Mouse (Mus musculus): ENCODE results near the gene Tmem62. TPM values are rescaled to one million over a fixed set of nuclear protein-coding genes. Genes with fewer than 3 reads are reported as not detected.
"Not testable (repeated sequence)": the region's sequence is repeated elsewhere in the genome, so short reads cannot be mapped to it uniquely, and the experiment has no call there.

The Tmem62 gene
- polyA plus RNA-seq, 1 experiment from 2014 or later, result 4.6 TPM

GRCm38 (mm10) chr2:120965486-120965885 is 11.3 kb upstream of the Tmem62 start:
- H3K4me2 ChIP-seq (ENCODE audit: low read length), result no peak overlapping the region
- no peak for ATAC-seq (replicated peaks; ENCODE audit: low FRiP score, low TSS enrichment, low read depth)
- no peak overlapping the region for H3K9ac ChIP-seq (ENCODE audit: low read length)
- no peaks in the 10 kb centered on the region for H3K9me3 ChIP-seq (ENCODE audit: control insufficient read depth, low read length)
- H3K36me3 ChIP-seq (ENCODE audit: control insufficient read depth, insufficient read depth, low read length), result no peaks in the 10 kb centered on the region; the same call in 1 of the 2 replicates
- WGBS, result 91% methylated on average over 3 of the region's 3 CpGs
- no peak overlapping the region for H3K27ac ChIP-seq (ENCODE audit: low read depth)
- H3K4me3 ChIP-seq (ENCODE audit: low read depth, low read length), result no peak overlapping the region
- no peak for DNase-seq (ENCODE audit: low spot score)
- no peaks in the 10 kb centered on the region for H3K27me3 ChIP-seq (replicated peaks; ENCODE audit: control insufficient read depth, insufficient read depth, low read length)
- 0 out of 2 replicates have a peak, but pooled peaks cover 5% of the 10 kb centered on the region for H3K4me1 ChIP-seq (replicated peaks; ENCODE audit: control insufficient read depth, insufficient read depth, low read length)

GRCm38 (mm10) chr2:120970045-120970539 is 6.7 kb upstream of the Tmem62 start:
- Histone ChIP-seq H3K36me3 (ENCODE audit: control insufficient read depth, insufficient read depth, low read length) (no peaks in the 10 kb centered on the region), H3K9me3 (ENCODE audit: control insufficient read depth, low read length) (no peaks in the 10 kb centered on the region)

DNA sequence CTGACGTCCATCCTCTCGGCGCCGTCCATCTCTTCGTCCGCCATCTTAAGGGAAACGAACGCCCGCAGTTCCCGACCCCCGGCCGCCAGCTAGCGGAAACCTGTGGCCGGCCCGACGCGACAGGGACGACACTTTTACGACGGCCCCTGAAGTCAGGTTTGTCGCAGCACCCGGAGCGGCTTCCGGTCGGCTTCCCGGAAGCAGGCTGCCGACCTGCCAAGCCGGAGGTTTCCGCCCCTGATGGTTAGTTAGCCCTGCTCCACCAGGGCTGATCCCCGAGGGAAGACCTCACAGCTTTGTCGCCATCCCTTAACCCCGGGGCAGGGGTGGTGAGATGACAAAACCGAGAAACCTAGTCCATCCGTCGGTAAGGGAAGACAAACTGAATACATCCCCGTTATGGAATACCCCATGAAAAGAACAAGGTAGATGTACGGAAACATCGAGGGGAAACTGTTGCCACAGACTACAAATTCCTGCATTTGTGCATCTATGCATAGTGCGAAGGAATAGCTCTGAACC is 6.2 kb upstream of the Tmem62 start, which contains the start of gene Ubr1:
TSS of gene Ubr1 (minus strand) at position 157 of the 522 bp plus-strand sequence.
- H3K4me3 ChIP-seq (ENCODE audit: low read depth, low read length), result peak within 1 kb of the TSS; percentile 75
- WGBS, result under 1% methylated on average over 39 of the region's 39 CpGs
- peak within 1 kb of the TSS; percentile 62 for H3K27ac ChIP-seq (ENCODE audit: low read depth)
- no peaks in the 10 kb centered on the region for H3K9me3 ChIP-seq (ENCODE audit: control insufficient read depth, low read length)
- H3K9ac ChIP-seq (ENCODE audit: low read length), result peak within 1 kb of the TSS; percentile 81
- 0 out of 2 replicates have a peak, but pooled peaks cover 7% of the 10 kb centered on the region for H3K4me1 ChIP-seq (replicated peaks; ENCODE audit: control insufficient read depth, insufficient read depth, low read length)
- 0 out of 2 replicates have a peak, but pooled peaks cover 4% of the 10 kb centered on the region for H3K27me3 ChIP-seq (replicated peaks; ENCODE audit: control insufficient read depth, insufficient read depth, low read length)
- DNase-seq (ENCODE audit: low spot score) (peak; percentile 88), ATAC-seq (replicated peaks; ENCODE audit: low FRiP score, low TSS enrichment, low read depth) (peak; percentile 83)
- H3K36me3 ChIP-seq (ENCODE audit: control insufficient read depth, insufficient read depth, low read length), result no peaks in the 10 kb centered on the region
- peak within 1 kb of the TSS; percentile 67 for H3K4me2 ChIP-seq (ENCODE audit: low read length)

More at GRCm38 (mm10) chr2:120970045-120970539, 6.7 kb upstream of the Tmem62 start:
- Histone ChIP-seq H3K27ac (ENCODE audit: low read depth) (peak overlapping the region; percentile 62), H3K4me1 (replicated peaks; ENCODE audit: control insufficient read depth, insufficient read depth, low read length) (0 out of 2 replicates have a peak, but pooled peaks cover 7% of the 10 kb centered on the region), H3K27me3 (replicated peaks; ENCODE audit: control insufficient read depth, insufficient read depth, low read length) (0 out of 2 replicates have a peak, but pooled peaks cover 4% of the 10 kb centered on the region), H3K4me3 (ENCODE audit: low read depth, low read length) (peak overlapping the region; percentile 75), H3K4me2 (ENCODE audit: low read length) (peak overlapping the region; percentile 67), H3K9ac (ENCODE audit: low read length) (peak overlapping the region; percentile 81)
- ATAC-seq (replicated peaks; ENCODE audit: low FRiP score, low TSS enrichment, low read depth) (peak; percentile 59), DNase-seq (ENCODE audit: low spot score) (no peak)
- WGBS, result under 1% methylated on average over 23 of the region's 23 CpGs

DNA sequence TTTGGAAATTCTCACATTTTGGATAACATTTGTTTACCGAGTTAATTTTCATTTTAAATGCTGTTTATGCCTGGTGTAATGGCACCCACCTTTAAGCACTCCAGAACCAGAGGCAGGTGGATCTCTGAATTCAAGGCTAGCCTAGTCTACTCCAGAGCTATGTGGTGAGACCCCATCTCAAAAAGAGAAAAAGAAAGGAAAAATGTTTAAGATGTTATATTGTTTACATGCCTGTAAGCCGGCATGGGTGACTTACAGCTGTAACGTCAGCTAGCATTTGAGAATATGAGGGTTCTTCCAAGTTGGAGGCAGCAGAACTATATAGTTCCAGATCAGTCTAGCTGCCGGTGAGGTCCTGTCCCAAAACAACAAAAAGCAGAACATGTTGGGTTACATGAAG is 5.1 kb upstream of the Tmem62 start:
- Histone ChIP-seq H3K4me2 (ENCODE audit: low read length) (no peak overlapping the region), H3K27me3 (replicated peaks; ENCODE audit: control insufficient read depth, insufficient read depth, low read length) (0 out of 2 replicates have a peak, but pooled peaks cover 4% of the 10 kb centered on the region), H3K27ac (ENCODE audit: low read depth) (no peak overlapping the region), H3K9ac (ENCODE audit: low read length) (no peak overlapping the region), H3K9me3 (ENCODE audit: control insufficient read depth, low read length) (no peaks in the 10 kb centered on the region), H3K4me3 (ENCODE audit: low read depth, low read length) (no peak overlapping the region), H3K4me1 (replicated peaks; ENCODE audit: control insufficient read depth, insufficient read depth, low read length) (0 out of 2 replicates have a peak, but pooled peaks cover 7% of the 10 kb centered on the region), H3K36me3 (ENCODE audit: control insufficient read depth, insufficient read depth, low read length) (no peaks in the 10 kb centered on the region)
- WGBS, result 82% methylated on average over 4 of the region's 4 CpGs
- DNase-seq (ENCODE audit: low spot score), result no peak
- no peak for ATAC-seq (replicated peaks; ENCODE audit: low FRiP score, low TSS enrichment, low read depth)

GRCm38 (mm10) chr2:120972257-120972656 is 4.6 kb upstream of the Tmem62 start:
- 95% methylated on average over 8 of the region's 8 CpGs for WGBS
- H3K9ac ChIP-seq (ENCODE audit: low read length); H3K9me3 ChIP-seq (ENCODE audit: control insufficient read depth, low read length); H3K4me3 ChIP-seq (ENCODE audit: low read depth, low read length); H3K4me1 ChIP-seq (replicated peaks; ENCODE audit: control insufficient read depth, insufficient read depth, low read length); ATAC-seq (replicated peaks; ENCODE audit: low FRiP score, low TSS enrichment, low read depth); H3K27me3 ChIP-seq (replicated peaks; ENCODE audit: control insufficient read depth, insufficient read depth, low read length); H3K27ac ChIP-seq (ENCODE audit: low read depth); DNase-seq (ENCODE audit: low spot score); H3K36me3 ChIP-seq (ENCODE audit: control insufficient read depth, insufficient read depth, low read length); H3K4me2 ChIP-seq (ENCODE audit: low read length): not testable (repeated sequence)

- H3K4me3 ChIP-seq (ENCODE audit: low read depth, low read length), result no peak overlapping the region
- 0 out of 2 replicates have a peak, but pooled peaks cover 7% of the 10 kb centered on the region for H3K4me1 ChIP-seq (replicated peaks; ENCODE audit: control insufficient read depth, insufficient read depth, low read length)
- no peak overlapping the region for H3K27ac ChIP-seq (ENCODE audit: low read depth)
- ATAC-seq (replicated peaks; ENCODE audit: low FRiP score, low TSS enrichment, low read depth) (no peak), DNase-seq (ENCODE audit: low spot score) (no peak)
- no peaks in the 10 kb centered on the region for H3K36me3 ChIP-seq (ENCODE audit: control insufficient read depth, insufficient read depth, low read length)
- no peak overlapping the region for H3K9ac ChIP-seq (ENCODE audit: low read length)
- WGBS, result 19% methylated on average over 5 of the region's 5 CpGs
- H3K4me2 ChIP-seq (ENCODE audit: low read length), result no peak overlapping the region
- 0 out of 2 replicates have a peak, but pooled peaks cover 4% of the 10 kb centered on the region for H3K27me3 ChIP-seq (replicated peaks; ENCODE audit: control insufficient read depth, insufficient read depth, low read length)
- H3K9me3 ChIP-seq (ENCODE audit: control insufficient read depth, low read length), result no peaks in the 10 kb centered on the region
Measured at GRCm38 (mm10) chr2:120972964-120973363, 3.9 kb upstream of the Tmem62 start.

GRCm38 (mm10) chr2:120976308-120976707 is 509 bp upstream of the Tmem62 start:
- no peaks in the 10 kb centered on the region for H3K4me1 ChIP-seq (replicated peaks; ENCODE audit: control insufficient read depth, insufficient read depth, low read length)
- H3K4me2 ChIP-seq (ENCODE audit: low read length), result peak overlapping the region; percentile 95
- no peak for ATAC-seq (replicated peaks; ENCODE audit: low FRiP score, low TSS enrichment, low read depth)
- no peaks in the 10 kb centered on the region for H3K36me3 ChIP-seq (ENCODE audit: control insufficient read depth, insufficient read depth, low read length)
- no peaks in the 10 kb centered on the region for H3K9me3 ChIP-seq (ENCODE audit: control insufficient read depth, low read length)
- 0 out of 2 replicates have a peak, but pooled peaks cover 4% of the 10 kb centered on the region for H3K27me3 ChIP-seq (replicated peaks; ENCODE audit: control insufficient read depth, insufficient read depth, low read length)
- WGBS, result 60% methylated on average over 4 of the region's 4 CpGs
- no peak overlapping the region for H3K27ac ChIP-seq (ENCODE audit: low read depth)
- H3K4me3 ChIP-seq (ENCODE audit: low read depth, low read length), result no peak overlapping the region
- H3K9ac ChIP-seq (ENCODE audit: low read length), result no peak overlapping the region
- no peak for DNase-seq (ENCODE audit: low spot score)

GRCm38 (mm10) chr2:120977926-120978692 is 1.3 kb downstream of the Tmem62 start:
- Histone ChIP-seq H3K4me2 (ENCODE audit: low read length) (peak overlapping the region; percentile 95), H3K9me3 (ENCODE audit: control insufficient read depth, low read length) (no peaks in the 10 kb centered on the region), H3K4me1 (replicated peaks; ENCODE audit: control insufficient read depth, insufficient read depth, low read length) (no peaks in the 10 kb centered on the region), H3K36me3 (ENCODE audit: control insufficient read depth, insufficient read depth, low read length) (no peaks in the 10 kb centered on the region), H3K27me3 (replicated peaks; ENCODE audit: control insufficient read depth, insufficient read depth, low read length) (0 out of 2 replicates have a peak, but pooled peaks cover 2% of the 10 kb centered on the region), H3K4me3 (ENCODE audit: low read depth, low read length) (peak overlapping the region; percentile 64), H3K27ac (ENCODE audit: low read depth) (no peak overlapping the region), H3K9ac (ENCODE audit: low read length) (no peak overlapping the region)
- 80% methylated on average over 8 of the region's 8 CpGs for WGBS
- ATAC-seq (replicated peaks; ENCODE audit: low FRiP score, low TSS enrichment, low read depth) (no peak), DNase-seq (ENCODE audit: low spot score) (no peak)

Measured in intestine, embryonic 14.5 days (tissue).